Mouse (Mus musculus) embryonic fibroblast, embryonic 13.5 days (primary cell): ENCODE results near the gene Hspb8.

Experiments used
- CTCF ChIP-seq: IDR thresholded peaks from 2 replicates; pipeline ENCODE4 v1.5.1; 2011; ENCODE audit warnings: mild to moderate bottlenecking, control low read depth, low read length, moderate library complexity, borderline replicate concordance; ENCODE audit not compliant: insufficient read depth
- POLR2A ChIP-seq: IDR thresholded peaks from 2 replicates; pipeline ENCODE4 v1.6.1; 2011; ENCODE audit warnings: low read depth, mild to moderate bottlenecking, control low read depth, low read length, moderate library complexity

DNA sequence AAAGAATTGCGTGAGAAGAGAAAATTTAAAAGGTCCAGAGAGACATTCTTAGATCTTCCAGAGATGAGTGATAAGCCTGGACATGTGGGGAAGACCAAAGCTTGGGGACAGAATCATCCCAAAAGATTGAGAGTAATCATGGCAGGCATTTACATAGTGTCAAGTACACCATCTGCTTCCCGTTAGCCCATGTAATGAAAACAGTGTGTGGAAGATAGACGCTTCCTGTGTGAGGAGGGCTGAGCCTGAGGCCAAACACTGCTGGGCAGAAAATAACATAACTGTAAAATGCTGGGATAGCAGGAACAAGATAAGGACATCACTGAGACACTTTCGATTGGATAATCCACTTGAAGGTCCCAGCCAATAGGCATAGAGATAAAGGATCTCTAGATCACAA lies 61.9 kb downstream of the Hspb8 start:
- TF ChIP-seq CTCF: no peak
- no peak for TF ChIP-seq POLR2A
